21 mouse cellular contexts compared by ENCODE assay signal in genomic region chr6:58843580-58843979, GRCm38 (mm10). TPM values are rescaled to one million over a fixed set of nuclear protein-coding genes. Genes with fewer than 3 reads are reported as not detected.
DNase-seq lines count a peak whose midpoint lies in the region; ATAC-seq lines count a peak whose summit lies in the region.
"Had no signal": no experiment of that assay in that cellular context is flagged by ENCODE, and none has a peak within 500 bp of the region (broad histone marks: within the 10 kb centered on the region; RNA-seq: fewer than 3 reads in every experiment).

No protein-coding gene starts in this region.

- H3K36me3 ChIP-seq in liver, embryonic 12.5 days: no peaks in the 10 kb centered on the region
- H3K36me3 ChIP-seq: forebrain, embryonic 12.5 days; limb, embryonic 12.5 days; liver, embryonic 13.5 days had no signal

- WGBS in liver, embryonic 12.5 days (ENCODE audit: insufficient replicate concordance): 74% methylated on average over 9 of the region's 9 CpGs

- H3K4me1 ChIP-seq in liver, embryonic 12.5 days: 0 out of 2 replicates have a peak, but pooled peaks cover 7% of the 10 kb centered on the region
- H3K4me1 ChIP-seq: limb, embryonic 12.5 days had no signal

- H3K27me3 ChIP-seq in liver, embryonic 12.5 days (replicated peaks): no peaks in the 10 kb centered on the region
- H3K27me3 ChIP-seq: forebrain, embryonic 12.5 days; limb, embryonic 12.5 days; liver, embryonic 13.5 days; Patski had no signal

- no peak for DNase-seq in frontal cortex, postnatal 25 days (ENCODE audit: low spot score in 2 of 2)
- peak; percentile 51 for DNase-seq in CD4-positive helper T cell, adult 2 months (ENCODE audit: low read depth, low spot score)
- peak; percentile 47 for DNase-seq in thymus, postnatal 0 days (ENCODE audit: low spot score)
- no peak for DNase-seq in lung, postnatal 36 days
- DNase-seq: adrenal gland, postnatal 14 days; B cell, adult 2 months; cerebellum, adult 11 months; cerebellum, postnatal 10 days; kidney, adult 9 months; kidney, postnatal 25 days; liver, embryonic 13.5 days; lung, embryonic 14.5 days; lung, postnatal 4 days had no signal

- H3K9ac ChIP-seq in liver, embryonic 12.5 days: no peak overlapping the region
- H3K9ac ChIP-seq: forebrain, embryonic 12.5 days; limb, embryonic 12.5 days; liver, embryonic 13.5 days; lung, embryonic 14.5 days had no signal

- H3K27ac ChIP-seq in liver, embryonic 12.5 days: no peak overlapping the region
- H3K27ac ChIP-seq: forebrain, embryonic 12.5 days; heart, embryonic 10.5 days; limb, embryonic 12.5 days; liver, embryonic 13.5 days had no signal

- no peak overlapping the region for H3K4me2 ChIP-seq in liver, embryonic 12.5 days
- H3K4me2 ChIP-seq: forebrain, embryonic 12.5 days; limb, embryonic 12.5 days; liver, embryonic 13.5 days; lung, embryonic 14.5 days had no signal

- no peak overlapping the region for H3K4me3 ChIP-seq in liver, embryonic 12.5 days
- H3K4me3 ChIP-seq: forebrain, embryonic 12.5 days; heart, embryonic 10.5 days; limb, embryonic 12.5 days; liver, embryonic 13.5 days had no signal

- H3K9me3 ChIP-seq in liver, embryonic 12.5 days (replicated peaks): no peaks in the 10 kb centered on the region
- H3K9me3 ChIP-seq: forebrain, embryonic 12.5 days; heart, embryonic 10.5 days; limb, embryonic 12.5 days; liver, embryonic 13.5 days had no signal

- ATAC-seq in frontal cortex, adult (ENCODE audit: low TSS enrichment): 0 out of 2 replicates have a peak, but pooled peaks have one; percentile 3
- peak; percentile 24 for ATAC-seq in activated CD4-positive, CD25-positive, alpha-beta regulatory T cell, adult 4 months
- ATAC-seq in liver, embryonic 12.5 days: no peak
- ATAC-seq: midbrain, embryonic 16.5 days; Patski had no signal

RNA-seq across cellular contexts. Expression of gene Herc3, which starts 12.3 kb away (rescaled TPM):
- 10 to 100 TPM; 21.4 to 24.7 TPM for polyA plus RNA-seq in activated CD4-positive, CD25-positive, alpha-beta regulatory T cell, adult 4 months (2017; shearing (Covaris generic))
- polyA plus RNA-seq in thymus, postnatal 0 days (2015; fragmentation: Nextera tagmentation; extraction: Ambion mirVana): 13.6 and 16.2 TPM in 2 replicates
- polyA plus RNA-seq in liver, embryonic 12.5 days (2016; fragmentation: Nextera tagmentation; extraction: Ambion mirVana): 2.6 and 3.0 TPM in 2 replicates

Comparison
In these comparisons a context has a peak if more than half of its experiments do, and no peak if none do; other contexts are left out.
1. DNase-seq: peak in CD4-positive helper T cell, adult 2 months (single experiment) and thymus, postnatal 0 days (single experiment); none in frontal cortex, postnatal 25 days (0 of 2) and lung, postnatal 36 days (single experiment).